Mouse (Mus musculus) G1E (cell line): ENCODE data around the gene Clasp1.

Experiments
- CTCF ChIP-seq: IDR thresholded peaks from 2 replicates; pipeline ENCODE4 v1.5.1; 2012; ENCODE audit warnings: low read depth, low read length, inconsistent platforms, mixed read lengths
- GATA1 ChIP-seq: IDR thresholded peaks from 2 replicates; pipeline ENCODE4 v1.6.1; 2012; ENCODE audit warnings: borderline replicate concordance, low read length, inconsistent platforms, mixed read lengths
- GATA2 ChIP-seq: IDR thresholded peaks from 2 replicates; pipeline ENCODE4 v1.6.1; 2012; ENCODE audit warnings: low read depth, low read length, inconsistent platforms, borderline replicate concordance
- POLR2AphosphoS5 ChIP-seq: IDR thresholded peaks from 2 replicates; pipeline ENCODE4 v1.6.1; 2012; ENCODE audit warnings: low read depth, low read length, inconsistent platforms; ENCODE audit not compliant: insufficient replicate concordance
- TAL1 ChIP-seq: conservative IDR thresholded peaks from 2 replicates; pipeline ENCODE4 v1.6.1; 2012; ENCODE audit warnings: low read depth, low read length, inconsistent platforms, mixed read lengths

GRCm38 (mm10) chr1:118595395-118595794, 206.5 kb downstream of the Clasp1 start:
- TF ChIP-seq POLR2AphosphoS5 (no peak), CTCF (no peak), GATA1 (no peak), TAL1 (no peak), GATA2 (no peak)
